Mouse (Mus musculus): ENCODE measurements at regions not wholly inside any gene's neighbourhood (a gene's known extent, or its start where the extent isn't known, plus 50 kb on each side); places are given as distances from the start of the nearest gene placed in this dataset.

DNA sequence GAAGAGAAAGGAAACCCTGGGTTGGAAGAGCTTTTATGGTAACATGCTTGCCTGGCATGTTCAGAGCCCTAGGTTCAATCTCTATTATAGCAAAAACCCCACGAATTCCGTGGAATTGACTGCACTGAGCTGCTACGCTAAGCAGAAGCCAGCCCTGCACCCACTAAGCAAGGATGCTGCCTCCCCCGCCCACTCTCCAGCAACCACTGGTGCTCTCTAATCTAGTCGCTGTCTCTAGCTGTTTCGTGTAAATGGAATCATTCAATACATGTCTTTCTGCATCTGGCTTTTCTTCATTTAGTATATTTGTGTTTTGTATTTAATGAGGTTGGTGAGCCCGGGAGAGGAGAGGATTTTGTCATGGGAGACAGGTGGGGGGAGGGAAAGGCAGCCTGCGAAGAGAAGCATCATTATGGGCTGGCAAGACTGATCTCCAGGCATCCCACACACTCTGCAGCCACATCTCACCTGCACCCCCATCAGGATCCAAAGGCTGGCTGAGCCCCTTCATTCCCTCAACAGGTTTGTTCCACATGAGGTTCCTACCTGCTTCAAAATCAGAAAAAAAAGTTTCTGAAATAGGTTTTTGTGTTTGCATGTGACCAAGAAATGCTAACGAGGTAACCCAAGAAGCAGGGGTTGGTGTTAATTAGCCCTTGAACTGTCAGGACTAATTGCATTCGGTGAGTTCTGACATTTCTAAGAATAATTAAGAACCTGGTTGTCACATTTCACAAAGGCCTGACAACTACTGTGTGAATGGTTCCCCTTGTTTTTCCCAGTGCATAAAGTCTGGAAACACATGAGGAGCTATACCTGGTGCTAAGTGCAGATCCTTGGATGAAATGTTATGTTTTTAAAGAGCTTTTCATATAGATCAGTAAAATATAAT, 68.6 kb upstream of the Ubl3 start:
- DNase-seq (ENCODE audit: low spot score) (no peak), ATAC-seq (replicated peaks; ENCODE audit: insufficient number of reproducible peaks, low FRiP score, low TSS enrichment, low read depth) (no peak)
- Histone ChIP-seq H3K4me3 (ENCODE audit: low read depth, low read length) (no peak overlapping the region), H3K9me3 (replicated peaks; ENCODE audit: control insufficient read depth, low read length) (no peaks in the 10 kb centered on the region), H3K27me3 (ENCODE audit: control insufficient read depth, insufficient read depth, low read length) (no peaks in the 10 kb centered on the region), H3K4me1 (ENCODE audit: control insufficient read depth, insufficient read depth, low read length) (no peaks in the 10 kb centered on the region), H3K4me2 (ENCODE audit: low read depth, low read length) (no peak overlapping the region), H3K27ac (replicated peaks; ENCODE audit: low read depth, low read length) (no peak overlapping the region), H3K9ac (replicated peaks; ENCODE audit: low read length) (no peak overlapping the region), H3K36me3 (replicated peaks; ENCODE audit: control insufficient read depth, insufficient read depth, low read depth, low read length) (no peaks in the 10 kb centered on the region)
- 55% methylated on average over 10 of the region's 10 CpGs for WGBS

- Histone ChIP-seq H3K27me3 (ENCODE audit: control insufficient read depth, insufficient read depth, low read length) (no peaks in the 10 kb centered on the region), H3K36me3 (replicated peaks; ENCODE audit: control insufficient read depth, insufficient read depth, low read depth, low read length) (no peaks in the 10 kb centered on the region), H3K4me3 (ENCODE audit: low read depth, low read length) (no peak overlapping the region), H3K27ac (replicated peaks; ENCODE audit: low read depth, low read length) (no peak overlapping the region), H3K9ac (replicated peaks; ENCODE audit: low read length) (no peak overlapping the region), H3K9me3 (replicated peaks; ENCODE audit: control insufficient read depth, low read length) (no peaks in the 10 kb centered on the region), H3K4me1 (ENCODE audit: control insufficient read depth, insufficient read depth, low read length) (no peaks in the 10 kb centered on the region), H3K4me2 (ENCODE audit: low read depth, low read length) (no peak overlapping the region)
- ATAC-seq (replicated peaks; ENCODE audit: insufficient number of reproducible peaks, low FRiP score, low TSS enrichment, low read depth) (no peak), DNase-seq (ENCODE audit: low spot score) (no peak)
- 90% methylated on average over 2 of the region's 2 CpGs for WGBS
Measured at GRCm38 (mm10) chr5:148619917-148620316, 67.3 kb upstream of the Ubl3 start.

- Histone ChIP-seq H3K27ac (replicated peaks; ENCODE audit: low read depth, low read length) (no peak overlapping the region), H3K36me3 (replicated peaks; ENCODE audit: control insufficient read depth, insufficient read depth, low read depth, low read length) (no peaks in the 10 kb centered on the region), H3K4me2 (ENCODE audit: low read depth, low read length) (no peak overlapping the region), H3K9me3 (replicated peaks; ENCODE audit: control insufficient read depth, low read length) (no peaks in the 10 kb centered on the region), H3K4me3 (ENCODE audit: low read depth, low read length) (no peak overlapping the region), H3K4me1 (ENCODE audit: control insufficient read depth, insufficient read depth, low read length) (no peaks in the 10 kb centered on the region), H3K27me3 (ENCODE audit: control insufficient read depth, insufficient read depth, low read length) (no peaks in the 10 kb centered on the region), H3K9ac (replicated peaks; ENCODE audit: low read length) (no peak overlapping the region)
- ATAC-seq (replicated peaks; ENCODE audit: insufficient number of reproducible peaks, low FRiP score, low TSS enrichment, low read depth) (no peak), DNase-seq (ENCODE audit: low spot score) (no peak)
- WGBS, result 79% methylated on average over 3 of the region's 3 CpGs
Measured at GRCm38 (mm10) chr5:148616426-148616825, 63.8 kb upstream of the Ubl3 start.

- Histone ChIP-seq H3K9ac (replicated peaks; ENCODE audit: low read length) (no peak overlapping the region), H3K4me3 (ENCODE audit: low read depth, low read length) (no peak overlapping the region), H3K4me1 (ENCODE audit: control insufficient read depth, insufficient read depth, low read length) (no peaks in the 10 kb centered on the region), H3K27ac (replicated peaks; ENCODE audit: low read depth, low read length) (no peak overlapping the region), H3K36me3 (replicated peaks; ENCODE audit: control insufficient read depth, insufficient read depth, low read depth, low read length) (no peaks in the 10 kb centered on the region), H3K4me2 (ENCODE audit: low read depth, low read length) (no peak overlapping the region), H3K27me3 (ENCODE audit: control insufficient read depth, insufficient read depth, low read length) (no peaks in the 10 kb centered on the region), H3K9me3 (replicated peaks; ENCODE audit: control insufficient read depth, low read length) (no peaks in the 10 kb centered on the region)
- peak; percentile 43 for DNase-seq (ENCODE audit: low spot score)
- ATAC-seq (replicated peaks; ENCODE audit: insufficient number of reproducible peaks, low FRiP score, low TSS enrichment, low read depth), result peak; percentile 82; the same call in 1 of the 2 replicates
- 54% methylated on average over 10 of the region's 10 CpGs for WGBS
Measured at GRCm38 (mm10) chr5:148615706-148616366, 63.2 kb upstream of the Ubl3 start.

GRCm38 (mm10) chr5:148615117-148615516, 62.5 kb upstream of the Ubl3 start:
- Histone ChIP-seq H3K4me1 (ENCODE audit: control insufficient read depth, insufficient read depth, low read length) (no peaks in the 10 kb centered on the region), H3K4me3 (ENCODE audit: low read depth, low read length) (no peak overlapping the region), H3K9ac (replicated peaks; ENCODE audit: low read length) (no peak overlapping the region), H3K27ac (replicated peaks; ENCODE audit: low read depth, low read length) (no peak overlapping the region), H3K27me3 (ENCODE audit: control insufficient read depth, insufficient read depth, low read length) (no peaks in the 10 kb centered on the region), H3K36me3 (replicated peaks; ENCODE audit: control insufficient read depth, insufficient read depth, low read depth, low read length) (no peaks in the 10 kb centered on the region), H3K9me3 (replicated peaks; ENCODE audit: control insufficient read depth, low read length) (no peaks in the 10 kb centered on the region), H3K4me2 (ENCODE audit: low read depth, low read length) (no peak overlapping the region)
- ATAC-seq (replicated peaks; ENCODE audit: insufficient number of reproducible peaks, low FRiP score, low TSS enrichment, low read depth), result no peak
- no peak for DNase-seq (ENCODE audit: low spot score)
- WGBS, result 91% methylated on average over 14 of the region's 14 CpGs

DNA sequence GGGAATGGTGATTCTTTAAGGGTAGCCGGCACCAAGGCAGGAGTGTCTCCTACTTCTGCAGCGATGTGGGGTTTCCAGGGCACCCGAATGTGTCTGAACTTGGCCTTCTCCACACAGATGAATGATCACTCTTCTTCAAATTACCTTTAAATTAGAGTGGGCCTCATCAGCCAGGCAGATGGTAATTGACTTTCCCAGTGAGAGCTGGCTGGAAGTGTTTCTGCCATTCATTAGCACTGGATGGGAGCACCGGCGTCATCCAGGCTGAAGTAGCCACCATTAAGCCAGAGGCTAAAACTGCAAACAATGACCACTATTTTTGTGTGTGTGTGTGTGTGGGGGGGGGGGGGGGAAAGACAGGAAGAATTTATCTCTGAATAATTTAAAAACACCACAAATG, 58.7 kb upstream of the Ubl3 start:
- DNase-seq (ENCODE audit: low spot score), result no peak
- no peak for ATAC-seq (replicated peaks; ENCODE audit: insufficient number of reproducible peaks, low FRiP score, low TSS enrichment, low read depth)
- H3K36me3 ChIP-seq (replicated peaks; ENCODE audit: control insufficient read depth, insufficient read depth, low read depth, low read length), result no peaks in the 10 kb centered on the region
- H3K4me3 ChIP-seq (ENCODE audit: low read depth, low read length), result no peak overlapping the region
- H3K27ac ChIP-seq (replicated peaks; ENCODE audit: low read depth, low read length), result no peak overlapping the region
- H3K4me1 ChIP-seq (ENCODE audit: control insufficient read depth, insufficient read depth, low read length), result no peaks in the 10 kb centered on the region; the same call in 1 of the 2 replicates
- no peak overlapping the region for H3K4me2 ChIP-seq (ENCODE audit: low read depth, low read length)
- H3K9ac ChIP-seq (replicated peaks; ENCODE audit: low read length), result no peak overlapping the region
- no peaks in the 10 kb centered on the region for H3K27me3 ChIP-seq (ENCODE audit: control insufficient read depth, insufficient read depth, low read length)
- no peaks in the 10 kb centered on the region for H3K9me3 ChIP-seq (replicated peaks; ENCODE audit: control insufficient read depth, low read length)
- 59% methylated on average over 5 of the region's 5 CpGs for WGBS

GRCm38 (mm10) chr5:148609506-148609880, 56.9 kb upstream of the Ubl3 start:
- H3K36me3 ChIP-seq (replicated peaks; ENCODE audit: control insufficient read depth, insufficient read depth, low read depth, low read length), result no peaks in the 10 kb centered on the region
- WGBS, result 75% methylated on average over 9 of the region's 9 CpGs
- H3K9ac ChIP-seq (replicated peaks; ENCODE audit: low read length), result no peak overlapping the region
- no peak overlapping the region for H3K4me2 ChIP-seq (ENCODE audit: low read depth, low read length)
- no peak overlapping the region for H3K27ac ChIP-seq (replicated peaks; ENCODE audit: low read depth, low read length)
- H3K9me3 ChIP-seq (replicated peaks; ENCODE audit: control insufficient read depth, low read length), result no peaks in the 10 kb centered on the region
- H3K4me1 ChIP-seq (ENCODE audit: control insufficient read depth, insufficient read depth, low read length), result no peaks in the 10 kb centered on the region; the same call in 1 of the 2 replicates
- no peaks in the 10 kb centered on the region for H3K27me3 ChIP-seq (ENCODE audit: control insufficient read depth, insufficient read depth, low read length)
- no peak for ATAC-seq (replicated peaks; ENCODE audit: insufficient number of reproducible peaks, low FRiP score, low TSS enrichment, low read depth)
- no peak overlapping the region for H3K4me3 ChIP-seq (ENCODE audit: low read depth, low read length)
- no peak for DNase-seq (ENCODE audit: low spot score)

DNA sequence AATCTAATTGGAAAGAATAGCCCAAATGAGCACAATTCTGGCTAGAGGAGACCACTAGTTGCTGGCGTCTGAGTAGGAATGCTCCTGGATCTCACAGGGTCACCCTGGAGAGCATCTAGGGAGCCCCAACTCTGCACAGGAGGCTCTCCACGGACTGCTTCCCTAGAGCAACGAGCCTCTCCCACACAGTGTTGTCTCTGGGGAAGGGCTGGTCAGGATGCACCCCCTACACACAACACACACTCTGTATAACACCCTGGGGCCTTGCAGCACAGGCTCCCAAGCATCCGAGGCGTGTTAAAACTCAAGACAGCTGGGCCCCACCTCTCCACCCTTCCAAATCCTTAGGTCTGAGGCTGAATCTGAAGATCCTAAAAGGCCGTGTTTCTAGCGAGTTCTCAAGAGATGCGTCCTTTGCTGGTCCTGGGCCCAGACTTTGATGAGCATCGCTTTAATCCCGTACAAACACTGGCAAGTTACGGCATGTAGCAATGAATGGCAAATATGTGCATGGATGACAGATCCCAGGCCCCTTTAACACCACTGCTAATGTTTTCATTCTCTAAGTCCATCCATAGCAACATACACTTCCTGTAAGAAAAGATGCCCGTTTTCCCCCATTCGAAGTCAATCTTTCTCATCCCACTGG, 56.4 kb upstream of the Ubl3 start:
- ATAC-seq (replicated peaks; ENCODE audit: insufficient number of reproducible peaks, low FRiP score, low TSS enrichment, low read depth) (no peak), DNase-seq (ENCODE audit: low spot score) (no peak)
- Histone ChIP-seq H3K4me2 (ENCODE audit: low read depth, low read length) (no peak overlapping the region), H3K9ac (replicated peaks; ENCODE audit: low read length) (no peak overlapping the region), H3K27ac (replicated peaks; ENCODE audit: low read depth, low read length) (no peak overlapping the region), H3K27me3 (ENCODE audit: control insufficient read depth, insufficient read depth, low read length) (no peaks in the 10 kb centered on the region), H3K36me3 (replicated peaks; ENCODE audit: control insufficient read depth, insufficient read depth, low read depth, low read length) (no peaks in the 10 kb centered on the region), H3K9me3 (replicated peaks; ENCODE audit: control insufficient read depth, low read length) (no peaks in the 10 kb centered on the region), H3K4me3 (ENCODE audit: low read depth, low read length) (no peak overlapping the region), H3K4me1 (ENCODE audit: control insufficient read depth, insufficient read depth, low read length) (no peaks in the 10 kb centered on the region; the same call in 1 of the 2 replicates)
- 74% methylated on average over 13 of the region's 13 CpGs for WGBS
